Mouse (Mus musculus): ENCODE data around the gene Stk35.

DNA sequence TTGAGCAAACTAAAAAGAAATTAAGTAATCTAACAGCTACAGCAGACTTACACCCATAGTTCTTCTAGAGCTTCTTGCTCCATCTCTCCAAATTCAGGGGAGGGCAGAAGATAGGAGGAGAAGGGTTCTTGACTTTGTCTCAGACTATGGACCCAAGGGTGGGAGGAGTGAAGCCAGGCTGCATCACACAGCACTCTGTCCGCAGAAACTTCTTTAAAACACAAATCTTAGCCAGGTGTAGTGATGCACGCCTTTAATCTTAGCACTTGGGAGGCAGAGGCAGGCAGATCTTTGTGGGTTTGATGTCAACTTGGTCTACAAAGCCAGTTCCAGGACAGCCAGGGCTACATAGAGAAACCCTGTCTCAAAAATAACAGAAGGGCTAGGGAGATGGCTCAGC, 3.8 kb upstream of the Stk35 start:
- TF ChIP-seq POLR2A (IDR thresholded peaks at IDR 0.05; ENCODE audit: borderline replicate concordance, insufficient read depth, low read length), result no peak
- no peak for TF ChIP-seq CTCF (IDR thresholded peaks at IDR 0.05; ENCODE audit: borderline replicate concordance, insufficient read depth, low read depth, low read length)

All from cerebellum, adult 2 months (tissue).